Mouse (Mus musculus) right cerebral cortex, postnatal 10 days (tissue): ENCODE results near the gene Phf3.
A peak's percentile ranks its signal among the peaks of the same experiment; 100 is the strongest.
"Not testable (repeated sequence)": the region's sequence is repeated elsewhere in the genome, so short reads cannot be mapped to it uniquely, and the experiment has no call there.

Source experiments
- DNase-seq, 2 experiments: peaks; one replicate each; pipeline ENCODE4 v3.0.0; 2021; ENCODE audit warnings: low spot score in 2 of 2

Phf3 gene

GRCm38 (mm10) chr1:30873541-30874260 lies at the start of gene Phf3:
Phf3 (minus strand) TSS chr1:30873921.
- DNase-seq = peak; percentile 93 to 94

DNA sequence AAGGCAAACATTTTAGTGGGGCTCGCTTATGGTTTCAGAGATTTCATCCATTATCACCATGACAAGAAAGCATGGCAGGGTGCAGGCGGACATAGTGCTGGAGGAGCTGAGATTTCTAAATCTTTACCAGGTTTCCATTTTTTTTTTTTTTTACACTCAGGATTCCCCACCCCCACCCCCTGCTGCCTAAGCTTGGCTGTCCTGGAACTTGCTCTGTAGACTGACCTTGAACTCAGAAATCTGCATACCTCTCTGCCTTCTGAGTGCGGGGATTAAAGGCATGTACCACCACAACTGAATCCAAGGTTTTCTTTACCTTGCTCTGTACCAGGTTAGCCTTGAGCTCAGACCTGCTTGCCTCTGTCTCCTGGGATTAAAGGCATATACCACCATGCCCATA lies 48.5 kb upstream of the Phf3 start:
- DNase-seq = no peak

- DNase-seq = no peak
Measured at GRCm38 (mm10) chr1:30921252-30921651, 47.5 kb upstream of the Phf3 start.

GRCm38 (mm10) chr1:30920620-30921177 lies 47.0 kb upstream of the Phf3 start:
- DNase-seq = no peak

GRCm38 (mm10) chr1:30910172-30910571 lies 36.5 kb upstream of the Phf3 start:
- DNase-seq = no peak

DNA sequence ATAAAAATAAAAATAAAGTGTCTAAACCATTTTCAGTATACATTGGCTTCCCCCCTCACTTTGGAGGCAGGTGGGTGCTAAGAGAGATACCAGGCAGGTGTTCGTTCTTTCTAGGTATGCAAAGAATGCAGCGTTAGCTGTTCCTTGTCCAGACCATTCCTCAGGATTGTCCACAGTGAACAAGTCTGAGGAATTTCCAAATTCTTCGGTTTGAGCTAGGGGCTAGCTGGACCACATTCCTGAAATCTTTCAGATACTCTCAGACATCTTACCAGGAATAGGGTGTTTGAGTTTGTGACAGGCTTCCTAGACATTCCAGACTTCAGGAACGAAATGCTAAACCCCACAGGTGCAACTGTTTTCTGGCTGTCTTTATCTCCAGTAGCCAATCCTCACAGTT lies 35.1 kb upstream of the Phf3 start:
- DNase-seq = no peak

DNA sequence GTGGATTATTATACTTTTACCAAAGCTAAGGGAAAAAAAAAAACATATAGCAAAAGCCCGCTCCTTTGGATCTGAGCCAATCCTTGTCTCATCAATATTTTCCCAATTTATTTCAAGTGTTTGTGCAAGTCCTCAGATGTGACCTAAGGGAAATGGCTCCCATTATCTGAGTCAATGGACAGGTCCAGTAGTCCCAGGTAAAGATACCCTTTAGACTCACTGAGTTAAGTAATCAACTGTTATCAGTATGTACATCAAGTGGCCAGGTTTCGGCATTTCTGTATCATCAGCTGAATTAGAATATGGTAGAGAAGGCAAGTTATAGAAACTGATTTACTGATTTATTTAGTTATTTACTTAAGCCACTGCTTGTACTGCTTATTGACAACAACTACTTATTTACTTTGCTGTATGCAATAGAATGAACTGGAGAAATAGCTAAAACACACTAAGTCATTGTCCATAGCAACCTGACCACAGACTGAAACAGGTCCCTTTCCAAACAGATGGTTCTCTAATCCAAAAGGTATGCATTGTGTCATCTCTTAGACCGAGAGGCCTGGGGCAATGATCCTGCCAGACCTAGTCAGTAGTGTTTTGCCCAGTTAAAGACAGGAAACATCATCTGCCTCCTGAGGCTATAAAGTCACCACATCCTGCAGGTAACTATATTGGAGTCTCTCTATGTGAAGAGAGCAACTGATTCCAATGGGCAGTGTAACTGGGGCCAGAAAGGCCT lies 29.9 kb upstream of the Phf3 start:
- no peak for DNase-seq

GRCm38 (mm10) chr1:30898691-30899090 lies 25.0 kb upstream of the Phf3 start:
- DNase-seq = no peak

DNA sequence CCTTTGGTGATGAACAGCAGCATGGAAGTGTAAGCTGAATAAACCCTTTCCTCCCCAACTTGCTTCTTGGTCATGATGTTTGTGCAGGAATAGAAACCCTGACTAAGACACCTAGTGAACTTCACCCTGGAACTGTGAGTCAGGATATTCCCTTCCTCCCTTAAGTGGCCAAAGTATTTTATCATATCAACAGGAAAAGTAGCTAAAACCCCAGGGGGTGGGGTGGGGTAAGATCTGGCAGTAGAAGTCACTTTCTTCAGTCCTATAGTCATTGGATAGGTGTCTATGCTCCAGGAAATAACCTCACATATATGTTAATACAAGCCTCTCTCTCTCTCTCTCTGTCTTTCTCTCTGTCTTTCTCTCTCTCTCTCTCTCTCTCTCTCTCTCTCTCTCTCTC lies 21.6 kb upstream of the Phf3 start:
- DNase-seq = not testable (repeated sequence)

GRCm38 (mm10) chr1:30883806-30884205 lies 10.1 kb upstream of the Phf3 start:
- DNase-seq = not testable (repeated sequence)

- no peak for DNase-seq
Measured at GRCm38 (mm10) chr1:30875746-30876145, 2.0 kb upstream of the Phf3 start.

GRCm38 (mm10) chr1:30874261-30875131 lies 775 bp upstream of the Phf3 start:
- no peak for DNase-seq

DNA sequence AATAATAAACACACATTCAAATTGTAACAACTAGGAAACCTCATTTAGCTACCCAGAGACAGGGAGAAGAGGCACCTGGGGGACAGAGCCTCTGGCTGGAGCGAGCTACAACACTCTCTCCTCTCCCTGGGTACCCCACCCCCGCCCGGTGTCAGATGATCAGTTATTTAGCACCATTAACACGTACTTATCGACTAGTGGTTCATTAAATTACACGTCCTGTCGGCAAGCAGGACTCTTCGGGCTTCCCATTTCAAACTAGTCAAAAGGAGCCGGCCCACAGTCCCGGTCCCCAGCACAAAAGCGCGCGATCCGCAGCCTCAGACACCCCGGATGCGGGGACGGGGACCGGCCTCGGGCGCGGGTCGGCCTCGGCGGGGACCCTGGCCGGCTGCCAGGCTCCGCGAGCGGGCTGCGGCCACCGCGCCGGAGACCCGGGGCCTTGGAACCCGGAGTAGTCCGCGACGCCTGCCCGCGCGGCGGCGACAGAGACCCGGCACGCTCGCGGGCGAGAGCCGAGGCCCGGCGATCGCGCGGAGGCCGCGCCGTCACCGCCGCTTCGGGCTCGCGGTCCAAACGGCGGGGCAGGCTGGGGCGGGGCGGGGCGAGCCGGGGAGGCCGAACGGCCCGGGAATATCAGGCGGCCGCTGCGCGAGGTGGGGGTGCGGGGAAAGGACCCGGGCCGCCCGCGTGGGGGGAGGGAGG lies 733 bp downstream of the Phf3 start:
- DNase-seq = peak in 1 of 2 experiments; percentile 47

DNA sequence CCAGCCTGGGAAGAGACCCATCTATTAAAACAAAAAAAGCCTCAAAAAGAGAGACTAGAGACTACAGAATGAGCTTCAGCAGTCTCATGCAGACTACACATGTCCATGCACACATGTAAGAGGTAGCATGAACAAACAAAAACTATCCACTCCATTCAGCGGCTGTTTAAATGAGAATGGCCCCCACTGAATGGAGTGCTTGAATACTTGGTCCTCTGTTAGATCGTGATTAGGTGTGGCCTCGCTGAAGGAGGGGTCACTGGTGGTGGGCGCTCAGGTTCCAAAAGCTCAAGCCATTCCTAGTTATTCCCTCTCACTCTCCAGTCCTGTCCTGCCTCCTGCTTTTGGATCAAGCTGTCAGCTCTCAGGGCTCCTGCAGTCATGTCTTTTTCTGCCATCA lies 5.9 kb downstream of the Phf3 start:
- no peak for DNase-seq

DNA sequence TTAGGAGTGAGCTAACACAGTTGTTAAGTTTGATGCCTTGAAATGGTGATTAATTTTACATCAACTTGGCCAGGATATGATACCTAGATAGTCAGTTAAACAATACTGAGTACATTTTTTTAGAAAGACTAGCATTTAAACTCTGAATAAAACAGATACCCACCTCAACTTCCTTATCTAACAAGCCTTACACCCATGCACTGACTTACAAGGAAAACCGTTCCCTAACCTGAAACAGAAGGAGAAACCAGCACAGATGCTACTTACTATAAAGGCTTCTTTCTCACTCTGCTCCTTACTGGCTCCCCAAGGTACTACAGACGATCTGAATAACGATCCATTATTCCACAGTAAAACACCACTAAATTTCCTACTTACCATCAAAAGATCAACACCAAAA lies 21.2 kb downstream of the Phf3 start:
- no peak for DNase-seq

- DNase-seq = no peak
Measured at GRCm38 (mm10) chr1:30851920-30852319, 21.8 kb downstream of the Phf3 start.

DNA sequence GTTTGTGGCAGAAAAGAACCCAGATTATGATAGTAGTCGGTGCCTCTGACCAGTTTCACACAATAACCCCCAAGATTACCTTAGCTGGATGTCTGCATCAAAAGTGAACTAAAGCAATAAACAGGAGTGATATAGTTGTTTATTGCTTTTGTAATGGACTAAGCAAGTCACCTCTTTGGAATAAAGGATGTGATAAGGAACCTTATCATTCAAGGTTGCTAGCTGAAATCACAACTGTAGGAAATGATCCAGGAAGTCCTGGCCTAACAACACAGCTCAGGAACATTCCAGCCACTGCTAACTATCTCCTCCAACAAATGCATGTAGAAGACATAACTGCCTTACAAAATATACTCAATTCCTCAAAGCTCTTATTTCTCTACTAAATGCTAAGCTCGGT lies 22.8 kb downstream of the Phf3 start:
- no peak for DNase-seq

- no peak for DNase-seq
Measured at GRCm38 (mm10) chr1:30849955-30850354, 23.8 kb downstream of the Phf3 start.

GRCm38 (mm10) chr1:30847706-30848105 lies 26.0 kb downstream of the Phf3 start:
- DNase-seq = no peak

GRCm38 (mm10) chr1:30839662-30840061 lies 34.1 kb downstream of the Phf3 start:
- DNase-seq = no peak

- no peak for DNase-seq
Measured at GRCm38 (mm10) chr1:30835512-30835911, 38.2 kb downstream of the Phf3 start.
